Mouse (Mus musculus) lung, embryonic 15.5 days (tissue): ENCODE measurements around the gene Ddx25. TPM values are rescaled to one million over a fixed set of nuclear protein-coding genes. Genes with fewer than 3 reads are reported as not detected.

Experiments used
- ATAC-seq: fragments of 200-750 bp; cut with Nextera tagmentation; 2 replicates; pipeline ENCODE4 v1.8.0; 2017; ENCODE audit warnings: moderate number of reproducible peaks, borderline replicate concordance; ENCODE audit not compliant: low FRiP score, low TSS enrichment; ENCODE audit errors: extremely low read depth
- H3K27ac ChIP-seq: fragments of 300-500 bp; sonication (generic); 2 replicates; pipeline ENCODE4 v1.5.1; 2015; ENCODE audit warnings: moderate library complexity, mild to moderate bottlenecking, inconsistent platforms
- H3K27me3 ChIP-seq: fragments of 300-500 bp; sonication (generic); 2 replicates; pipeline ENCODE4 v1.6.1; 2015; ENCODE audit warnings: inconsistent platforms
- H3K36me3 ChIP-seq: fragments of 300-500 bp; sonication (generic); 2 replicates; pipeline ENCODE4 v1.6.1; 2015; ENCODE audit warnings: inconsistent platforms
- H3K4me1 ChIP-seq: fragments of 300-500 bp; sonication (generic); 2 replicates; pipeline ENCODE4 v1.6.1; 2015; ENCODE audit warnings: inconsistent platforms
- H3K4me2 ChIP-seq: fragments of 300-500 bp; sonication (generic); 2 replicates; pipeline ENCODE4 v1.6.1; 2015; ENCODE audit warnings: inconsistent platforms, mild to moderate bottlenecking, moderate library complexity
- H3K4me3 ChIP-seq: fragments of 300-500 bp; sonication (generic); 2 replicates; pipeline ENCODE4 v1.5.1; 2015; ENCODE audit warnings: mild to moderate bottlenecking, inconsistent platforms
- H3K9ac ChIP-seq: fragments of 300-500 bp; sonication (generic); 2 replicates; pipeline ENCODE4 v1.6.1; 2015; ENCODE audit warnings: inconsistent platforms
- H3K9me3 ChIP-seq: fragments of 300-500 bp; sonication (generic); 2 replicates; pipeline ENCODE4 v1.6.1; 2016; ENCODE audit warnings: inconsistent platforms
- WGBS: fragments of 180-500 bp; shearing (Covaris S2); methylation state at CpG from one replicate; pipeline ENCODE4 v1.1.7; 2015; 5-methylcytosine and 5-hydroxymethylcytosine counted together
- polyA plus RNA-seq: library from polyadenylated mRNA; unstranded; fragments of >200 nt; fragmentation: Nextera tagmentation; extraction: Ambion mirVana; gene quantifications from 2 replicates; pipeline ENCODE4 v1.2.1, GENCODE M21; 2015

The Ddx25 gene
- polyA plus RNA-seq, 1 experiment from 2014 or later = 1.3 TPM

DNA sequence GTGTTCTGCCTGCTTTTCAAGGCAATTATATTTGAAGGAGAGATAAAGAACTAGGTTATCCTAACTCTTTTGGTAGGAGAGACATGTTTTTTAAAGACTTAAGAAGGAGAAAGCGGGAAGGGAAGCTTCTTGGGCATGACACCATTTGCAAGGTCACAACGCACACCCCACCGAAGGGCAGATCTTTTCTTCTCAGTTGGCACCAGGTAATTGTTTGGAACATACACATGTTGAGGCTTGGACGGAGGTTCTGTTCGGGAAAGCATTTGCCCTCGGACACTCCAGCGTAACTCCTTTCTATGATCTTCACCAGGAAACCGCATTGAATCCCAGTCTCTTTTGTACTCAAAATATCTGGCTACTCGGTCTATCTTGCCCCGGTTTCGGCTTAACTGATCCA lies 2.7 kb upstream of the Ddx25 start:
- H3K4me1 ChIP-seq = peaks cover 29% of the 10 kb centered on the region
- peaks cover 17% of the 10 kb centered on the region; the same call in 1 of the 2 replicates for H3K27me3 ChIP-seq
- peaks cover 29% of the 10 kb centered on the region for H3K36me3 ChIP-seq
- H3K9me3 ChIP-seq = no peaks in the 10 kb centered on the region
- H3K4me3 ChIP-seq = no peak overlapping the region
- no peak for ATAC-seq
- no peak overlapping the region for H3K27ac ChIP-seq
- H3K4me2 ChIP-seq = no peak overlapping the region
- no peak overlapping the region for H3K9ac ChIP-seq
- WGBS = 92% methylated on average over 11 of the region's 11 CpGs

- 1% methylated on average over 31 of the region's 31 CpGs for WGBS
- peak overlapping the region; percentile 60 for H3K27ac ChIP-seq
- H3K9ac ChIP-seq = peak overlapping the region; percentile 62
- H3K9me3 ChIP-seq = no peaks in the 10 kb centered on the region
- H3K4me2 ChIP-seq = peak overlapping the region; percentile 97
- H3K27me3 ChIP-seq = peaks cover 17% of the 10 kb centered on the region; the same call in 1 of the 2 replicates
- ATAC-seq = peak; percentile 85; the same call in 1 of the 2 replicates
- H3K4me3 ChIP-seq = peak overlapping the region; percentile 74
- peaks cover 13% of the 10 kb centered on the region for H3K36me3 ChIP-seq
- peaks cover 29% of the 10 kb centered on the region for H3K4me1 ChIP-seq
Observed at GRCm38 (mm10) chr9:35559009-35559890, 922 bp upstream of the Ddx25 start.

DNA sequence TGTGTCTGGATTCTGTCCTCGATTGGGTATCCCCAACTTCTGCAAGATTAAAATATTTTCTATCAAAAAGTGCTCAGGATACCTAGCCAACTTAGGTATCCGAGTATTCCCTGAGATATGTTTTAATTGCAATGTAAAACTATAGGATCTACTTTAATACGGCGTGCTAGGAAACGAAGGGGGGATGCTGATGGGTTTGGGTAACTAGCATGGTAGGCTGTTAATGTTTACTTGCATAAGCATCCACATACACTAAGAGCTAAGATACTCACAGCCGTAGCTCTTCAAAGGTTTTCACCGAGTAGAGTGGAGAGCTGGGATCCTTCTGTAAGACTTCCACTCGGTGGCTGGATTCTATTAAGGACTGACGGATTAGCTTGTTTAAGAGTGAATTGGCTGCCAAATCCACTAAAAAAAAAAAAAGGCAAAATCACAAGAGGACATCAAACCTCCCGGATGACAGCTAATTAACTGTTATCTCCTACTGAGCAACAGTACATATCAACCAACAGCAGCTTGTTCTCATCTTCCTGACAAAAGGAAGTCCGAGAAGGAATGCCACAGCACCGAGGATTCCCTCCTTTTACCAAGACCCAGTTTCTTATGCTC lies 1.7 kb downstream of the Ddx25 start:
- Histone ChIP-seq H3K4me2 (no peak overlapping the region), H3K9me3 (no peaks in the 10 kb centered on the region), H3K27me3 (peaks cover 17% of the 10 kb centered on the region; the same call in 1 of the 2 replicates), H3K27ac (no peak overlapping the region), H3K9ac (no peak overlapping the region), H3K36me3 (peaks cover 6% of the 10 kb centered on the region), H3K4me3 (no peak overlapping the region), H3K4me1 (peaks cover 29% of the 10 kb centered on the region)
- no peak for ATAC-seq
- 45% methylated on average over 12 of the region's 12 CpGs for WGBS

DNA sequence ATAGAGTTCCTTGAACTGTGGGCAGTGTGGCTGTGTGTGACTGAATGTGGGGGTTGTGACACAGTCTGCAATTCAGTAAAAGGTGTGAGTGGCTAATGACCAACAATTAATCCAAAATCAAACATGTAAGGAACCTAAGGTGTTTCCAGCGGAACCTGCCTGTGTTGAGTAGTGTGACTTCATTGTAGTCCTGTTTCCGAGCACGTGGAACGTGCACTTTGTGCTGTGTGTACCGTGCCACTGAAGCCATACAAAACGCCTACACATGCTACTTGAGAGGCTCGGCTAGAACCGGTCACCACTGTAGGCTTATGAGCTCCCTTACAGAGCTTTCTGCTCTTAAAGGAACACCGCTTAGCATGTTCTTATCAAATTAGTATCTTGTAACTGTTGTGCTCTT lies 9.9 kb downstream of the Ddx25 start:
- Histone ChIP-seq H3K27ac (no peak overlapping the region), H3K27me3 (no peaks in the 10 kb centered on the region), H3K4me1 (no peaks in the 10 kb centered on the region), H3K9me3 (no peaks in the 10 kb centered on the region), H3K36me3 (no peaks in the 10 kb centered on the region), H3K9ac (no peak overlapping the region), H3K4me2 (no peak overlapping the region), H3K4me3 (no peak overlapping the region)
- ATAC-seq = no peak
- WGBS = 66% methylated on average over 9 of the region's 9 CpGs

DNA sequence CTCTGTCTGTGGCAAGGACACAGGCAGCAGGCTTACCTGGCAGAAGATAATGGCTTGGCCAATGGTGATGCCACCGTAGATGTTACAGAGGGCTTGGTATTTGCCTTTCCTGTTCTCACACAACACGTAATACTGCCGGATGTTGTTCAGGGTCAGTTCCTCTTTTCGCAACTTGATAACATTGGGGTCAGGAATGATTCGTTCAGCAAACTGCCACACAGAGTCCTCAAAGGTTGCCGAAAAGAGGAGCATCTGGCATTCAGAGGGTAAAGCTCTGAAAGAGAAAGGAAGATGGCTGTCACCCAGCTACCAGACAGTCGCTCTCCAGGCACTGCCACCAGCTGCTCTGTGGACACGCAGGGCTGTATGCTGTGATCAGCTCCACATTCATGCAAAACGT lies 11.6 kb downstream of the Ddx25 start:
- H3K27ac ChIP-seq = no peak overlapping the region
- 69% methylated on average over 9 of the region's 9 CpGs for WGBS
- ATAC-seq = no peak
- H3K4me1 ChIP-seq = no peaks in the 10 kb centered on the region
- H3K36me3 ChIP-seq = no peaks in the 10 kb centered on the region
- H3K9ac ChIP-seq = no peak overlapping the region
- no peak overlapping the region for H3K4me3 ChIP-seq
- H3K9me3 ChIP-seq = no peaks in the 10 kb centered on the region
- no peak overlapping the region for H3K4me2 ChIP-seq
- H3K27me3 ChIP-seq = no peaks in the 10 kb centered on the region

DNA sequence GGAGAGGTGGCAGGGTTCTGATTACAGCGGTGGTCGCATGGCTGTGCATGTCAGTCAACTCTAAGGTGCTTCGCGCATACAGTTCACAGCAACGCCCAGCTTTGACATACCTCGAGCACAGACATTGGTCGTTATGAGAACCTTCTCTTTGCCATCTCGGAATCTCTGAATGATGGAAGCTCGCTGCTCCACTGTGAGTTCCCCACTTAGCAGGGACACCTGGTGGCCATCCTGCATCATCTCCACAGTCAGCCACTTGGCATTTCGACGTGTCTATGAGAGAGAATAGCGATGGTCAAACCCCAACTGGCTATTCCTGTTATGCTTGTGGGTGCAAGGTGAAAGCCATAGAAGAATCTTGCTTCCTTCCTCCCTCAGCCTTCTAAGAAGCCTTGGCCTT lies 12.6 kb downstream of the Ddx25 start:
- Histone ChIP-seq H3K9me3 (no peaks in the 10 kb centered on the region), H3K4me3 (no peak overlapping the region), H3K9ac (no peak overlapping the region), H3K27ac (no peak overlapping the region), H3K27me3 (no peaks in the 10 kb centered on the region), H3K4me2 (no peak overlapping the region), H3K36me3 (no peaks in the 10 kb centered on the region), H3K4me1 (no peaks in the 10 kb centered on the region)
- no peak for ATAC-seq
- 61% methylated on average over 12 of the region's 12 CpGs for WGBS

DNA sequence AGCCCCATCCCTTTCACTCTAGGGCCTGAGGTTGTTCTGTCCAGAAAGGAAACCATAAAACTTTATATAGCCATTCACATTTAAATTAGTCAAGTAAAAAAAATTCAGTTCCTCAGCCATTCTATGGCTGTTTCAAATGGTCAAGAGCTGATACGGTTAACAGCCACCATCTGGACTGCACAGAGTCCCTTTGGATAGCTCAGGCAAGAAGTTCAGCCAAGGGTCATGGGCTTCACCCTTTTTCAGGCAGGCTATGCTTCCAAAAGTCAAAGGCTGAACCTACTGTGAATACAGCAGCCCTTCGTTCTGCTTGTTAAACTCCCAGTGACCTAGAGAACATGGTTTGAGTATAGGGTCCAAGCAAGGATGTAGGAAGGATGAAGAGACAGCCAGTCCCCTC lies 13.7 kb downstream of the Ddx25 start:
- H3K4me3 ChIP-seq = no peak overlapping the region
- ATAC-seq = no peak
- WGBS = 66% methylated on average over 2 of the region's 2 CpGs

GRCm38 (mm10) chr9:35543099-35543860 lies 15.0 kb downstream of the Ddx25 start:
- no peak overlapping the region for H3K4me2 ChIP-seq
- no peak overlapping the region for H3K9ac ChIP-seq
- no peak overlapping the region for H3K27ac ChIP-seq
- WGBS = 80% methylated on average over 14 of the region's 14 CpGs
- ATAC-seq = no peak
- no peaks in the 10 kb centered on the region for H3K9me3 ChIP-seq
- no peak overlapping the region for H3K4me3 ChIP-seq
- no peaks in the 10 kb centered on the region for H3K27me3 ChIP-seq
- no peaks in the 10 kb centered on the region for H3K36me3 ChIP-seq
- no peaks in the 10 kb centered on the region for H3K4me1 ChIP-seq

More for the DNA sequence above, 13.7 kb downstream of the Ddx25 start:
- Histone ChIP-seq H3K27me3 (no peaks in the 10 kb centered on the region), H3K4me1 (no peaks in the 10 kb centered on the region), H3K27ac (no peak overlapping the region), H3K9me3 (no peaks in the 10 kb centered on the region), H3K4me2 (no peak overlapping the region), H3K9ac (no peak overlapping the region), H3K36me3 (no peaks in the 10 kb centered on the region)

GRCm38 (mm10) chr9:35541941-35542340 lies 16.4 kb downstream of the Ddx25 start:
- 63% methylated on average over 6 of the region's 6 CpGs for WGBS
- no peaks in the 10 kb centered on the region for H3K4me1 ChIP-seq
- no peak overlapping the region for H3K9ac ChIP-seq
- H3K9me3 ChIP-seq = no peaks in the 10 kb centered on the region
- ATAC-seq = no peak
- H3K27me3 ChIP-seq = no peaks in the 10 kb centered on the region
- H3K36me3 ChIP-seq = no peaks in the 10 kb centered on the region
- no peak overlapping the region for H3K4me3 ChIP-seq
- no peak overlapping the region for H3K4me2 ChIP-seq
- H3K27ac ChIP-seq = no peak overlapping the region

DNA sequence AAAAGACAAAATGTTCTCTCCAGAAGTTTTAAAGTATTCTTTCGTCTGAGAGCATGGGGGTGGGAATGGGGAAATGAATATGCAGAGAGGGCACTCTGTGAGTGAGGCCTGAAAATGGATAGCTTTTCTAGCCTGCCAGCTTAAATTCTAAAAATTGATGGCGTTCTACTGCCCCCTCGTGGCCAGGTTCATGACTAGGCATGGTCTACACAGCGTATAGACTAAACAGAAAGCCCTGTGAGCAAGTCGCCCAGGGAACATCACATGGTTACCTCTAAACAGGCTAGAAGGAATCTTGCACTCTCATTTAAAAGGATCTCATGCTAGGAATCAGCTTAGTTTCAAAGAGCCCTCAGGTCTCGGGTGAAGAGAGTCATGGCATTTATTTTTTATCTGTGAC lies 16.8 kb downstream of the Ddx25 start:
- Histone ChIP-seq H3K27me3 (no peaks in the 10 kb centered on the region), H3K9ac (no peak overlapping the region), H3K27ac (no peak overlapping the region), H3K4me1 (no peaks in the 10 kb centered on the region), H3K9me3 (no peaks in the 10 kb centered on the region), H3K4me3 (no peak overlapping the region), H3K4me2 (no peak overlapping the region), H3K36me3 (no peaks in the 10 kb centered on the region)
- ATAC-seq = peak; percentile 58
- WGBS = 6% methylated on average over 6 of the region's 6 CpGs

DNA sequence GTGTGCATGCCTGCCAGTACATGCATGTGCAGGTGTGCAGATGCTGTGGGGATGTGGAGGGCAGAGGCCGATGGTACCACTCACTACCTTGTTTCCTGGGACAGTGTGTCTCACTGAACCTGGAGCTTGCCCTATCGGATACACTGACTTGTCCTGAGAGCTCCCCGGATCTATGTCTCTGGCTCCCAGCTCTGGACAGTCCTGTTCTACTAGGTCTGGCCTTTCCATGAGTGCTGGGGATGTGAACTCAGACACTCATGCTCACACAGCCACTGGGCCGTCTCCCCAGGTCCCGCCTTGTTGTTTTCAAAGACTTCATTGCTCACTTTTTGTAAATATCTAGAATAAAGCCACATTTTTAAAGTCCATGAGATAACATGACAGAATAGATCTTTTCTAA lies 17.3 kb downstream of the Ddx25 start:
- H3K9ac ChIP-seq = no peak overlapping the region
- no peaks in the 10 kb centered on the region for H3K27me3 ChIP-seq
- H3K4me1 ChIP-seq = no peaks in the 10 kb centered on the region
- no peak overlapping the region for H3K27ac ChIP-seq
- H3K4me3 ChIP-seq = no peak overlapping the region
- no peak for ATAC-seq
- no peak overlapping the region for H3K4me2 ChIP-seq
- WGBS = 76% methylated on average over 5 of the region's 5 CpGs
- H3K9me3 ChIP-seq = no peaks in the 10 kb centered on the region
- no peaks in the 10 kb centered on the region for H3K36me3 ChIP-seq
